Mouse (Mus musculus): ENCODE measurements around the gene Galnt6.

GRCm38 (mm10) chr15:100660805-100661204, 68.4 kb downstream of the Galnt6 start:
- no peak for TF ChIP-seq GATA1 (IDR thresholded peaks at IDR 0.05; ENCODE audit: low read length)
- TF ChIP-seq TAL1 (IDR thresholded peaks at IDR 0.05; ENCODE audit: low read length) = no peak

Data from erythroblast, embryonic 14.5 days (primary cell).